Mouse (Mus musculus) gastrocnemius, adult 8-10 months (tissue): Measurements from ENCODE around the gene Pcolce2. TPM values are rescaled to one million over a fixed set of nuclear protein-coding genes. Genes with fewer than 3 reads are reported as not detected.
A peak's percentile ranks its signal among the peaks of the same experiment; 100 is the strongest.
"Not testable (repeated sequence)": the region's sequence is repeated elsewhere in the genome, so short reads cannot be mapped to it uniquely, and the experiment has no call there.

Experiments
- DNase-seq, 2 experiments: peaks; one replicate each; pipeline ENCODE4 v3.0.0; 2022; ENCODE audit warnings: low spot score in 2 of 2
- total RNA-seq, 4 experiments: library from RNA; stranded (reverse); gene quantifications; 2 replicates each; pipeline ENCODE4 v1.2.4; 2022

Pcolce2 gene
- total RNA-seq, result 1 to 10 TPM; 2.9 to 6.4 (median 5.8) TPM

DNA sequence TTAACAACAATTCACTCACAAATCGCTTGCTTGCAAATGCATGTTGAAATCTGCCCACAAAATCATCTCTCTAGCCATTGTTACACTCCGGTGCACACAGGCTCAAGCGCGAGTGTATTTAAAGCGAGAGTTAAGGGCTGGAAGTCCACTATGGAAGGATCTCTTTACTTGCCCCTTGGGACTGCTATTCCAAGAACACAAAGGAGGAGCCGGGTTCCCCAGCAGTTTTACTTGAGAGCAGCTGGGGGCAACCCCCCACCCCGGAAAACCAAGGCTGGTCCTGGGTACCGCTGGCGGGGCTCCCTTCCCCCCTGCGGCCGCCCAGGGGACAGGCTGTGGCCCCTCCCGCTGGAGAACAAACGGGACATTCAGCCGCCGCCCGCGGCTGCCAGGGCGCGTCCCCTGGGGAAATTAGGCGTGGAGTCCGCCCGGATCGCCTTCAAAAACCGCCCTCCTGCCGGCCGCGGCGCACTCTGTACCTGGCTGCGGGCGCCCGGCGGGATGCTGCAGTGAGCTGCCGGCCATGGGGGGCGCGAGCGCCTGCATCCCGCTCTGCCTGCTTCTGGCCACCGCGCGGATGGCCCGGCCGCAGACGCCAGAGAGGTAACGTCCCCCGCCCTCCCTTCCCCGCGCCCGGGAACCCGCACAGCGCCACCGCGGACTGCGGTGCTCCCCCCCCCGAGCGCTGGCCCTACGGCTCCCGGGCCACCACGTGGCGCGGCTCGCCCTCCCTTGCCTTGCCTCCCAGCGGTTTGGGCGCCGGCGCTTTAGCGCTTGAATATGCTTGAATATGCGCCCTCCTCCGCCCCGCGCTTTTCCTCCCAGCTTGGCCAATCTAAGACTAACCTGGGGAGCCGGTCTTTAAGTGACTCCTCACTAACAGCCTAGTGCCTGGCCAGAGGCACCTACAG is at the start of gene Pcolce2:
Pcolce2 (plus strand) TSS at position 331 of the 911 bp plus-strand sequence.
- DNase-seq, result peak; percentile 38 to 43

DNA sequence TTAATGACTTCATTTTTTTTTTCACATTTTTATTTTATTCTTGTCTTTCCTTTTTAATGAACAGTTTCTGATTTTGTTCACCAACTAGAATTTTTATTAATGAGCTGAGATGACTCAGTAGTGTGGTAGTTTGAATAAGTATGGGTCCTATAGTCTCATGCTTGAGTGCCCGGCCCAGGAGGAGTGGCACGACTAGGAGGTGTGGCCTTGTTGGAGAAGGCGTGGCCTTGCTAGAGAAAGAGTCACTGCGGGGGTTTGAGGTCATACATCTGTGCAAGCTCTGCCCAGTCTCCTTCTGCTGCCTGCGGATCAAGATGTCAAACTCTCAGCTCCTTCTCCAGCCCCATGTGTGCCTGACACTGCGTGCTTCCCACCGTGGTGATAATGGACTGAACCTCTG is 49.3 kb upstream of the Pcolce2 start:
- no peak for DNase-seq

DNA sequence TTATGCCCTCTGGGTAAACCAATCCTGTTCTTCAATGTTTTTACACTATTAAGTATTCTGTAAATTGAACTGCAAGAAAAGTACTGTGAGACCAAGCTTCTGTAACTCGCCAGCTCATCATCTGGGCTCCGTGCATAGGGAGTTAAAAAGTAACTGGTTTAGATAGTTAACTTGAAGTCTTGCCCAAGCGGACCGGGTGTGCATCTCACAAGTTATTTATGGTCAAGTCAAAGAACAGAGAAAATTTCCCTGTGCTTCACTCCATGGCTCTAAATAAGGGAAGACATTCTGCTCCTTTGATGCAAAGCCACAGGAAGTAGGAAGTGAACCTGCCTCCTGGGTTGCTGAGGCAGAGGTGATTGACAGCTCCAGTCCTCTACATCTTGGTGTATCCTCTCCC is 43.1 kb upstream of the Pcolce2 start:
- no peak for DNase-seq

DNA sequence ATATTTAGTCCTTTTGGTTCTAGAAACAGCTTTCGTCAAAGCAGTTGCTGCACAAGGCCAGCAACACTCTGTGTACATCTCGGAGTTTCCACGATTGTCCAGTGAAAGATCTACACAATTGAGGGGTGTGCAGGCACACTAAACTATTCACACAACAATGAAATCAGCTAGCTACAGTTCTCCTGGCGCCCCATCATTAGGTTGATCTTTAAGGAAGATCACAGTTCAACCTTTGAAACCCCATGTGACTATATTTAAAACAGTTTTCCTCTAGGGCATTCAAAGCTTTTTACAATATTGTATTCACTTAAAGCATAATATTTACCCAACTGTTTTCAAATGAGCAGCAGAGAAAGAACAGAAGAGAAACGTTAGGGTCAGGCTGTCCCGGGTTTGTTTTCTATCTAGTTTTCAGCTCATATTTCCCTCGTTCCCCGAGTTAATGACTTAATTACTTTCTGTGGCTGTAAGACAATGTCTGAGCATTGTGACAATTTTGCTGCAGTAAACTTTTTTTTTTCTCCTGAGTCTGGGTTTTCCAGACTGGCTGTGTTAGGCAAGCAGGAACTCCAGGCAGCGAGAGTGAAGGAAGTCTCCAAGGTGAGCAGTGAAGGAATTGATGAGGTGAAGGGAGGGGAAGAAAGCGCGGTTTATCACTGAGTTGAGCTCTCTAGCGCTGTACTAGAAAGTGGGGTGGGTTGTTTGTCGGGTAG is 39.8 kb upstream of the Pcolce2 start:
- no peak for DNase-seq

DNA sequence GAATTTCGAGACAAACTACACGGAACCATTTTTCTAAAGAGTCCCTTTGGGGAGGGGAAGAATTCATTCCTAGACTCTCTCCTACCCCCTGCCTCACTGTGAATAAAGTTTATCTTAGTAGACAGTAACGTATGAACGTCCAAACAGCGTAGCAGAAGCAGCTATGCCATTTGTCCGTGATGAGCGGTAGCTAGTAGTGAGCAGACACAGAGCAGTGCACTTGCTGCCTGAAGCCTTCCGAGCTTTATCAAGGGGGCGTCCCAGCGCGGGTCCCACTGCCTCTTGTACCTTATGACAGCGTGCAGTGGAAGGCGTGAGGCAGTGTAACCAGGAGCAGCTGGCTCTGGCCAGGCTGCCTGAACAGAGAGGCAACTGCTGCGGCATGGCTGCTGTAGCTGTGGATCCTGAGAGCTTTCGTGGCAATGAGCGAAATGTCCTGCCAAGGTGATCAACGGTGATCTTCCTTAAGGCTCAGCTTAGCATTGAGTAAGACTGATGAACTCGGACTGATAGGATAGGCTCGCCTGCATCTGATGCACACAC is 39.2 kb upstream of the Pcolce2 start:
- DNase-seq, result no peak

DNA sequence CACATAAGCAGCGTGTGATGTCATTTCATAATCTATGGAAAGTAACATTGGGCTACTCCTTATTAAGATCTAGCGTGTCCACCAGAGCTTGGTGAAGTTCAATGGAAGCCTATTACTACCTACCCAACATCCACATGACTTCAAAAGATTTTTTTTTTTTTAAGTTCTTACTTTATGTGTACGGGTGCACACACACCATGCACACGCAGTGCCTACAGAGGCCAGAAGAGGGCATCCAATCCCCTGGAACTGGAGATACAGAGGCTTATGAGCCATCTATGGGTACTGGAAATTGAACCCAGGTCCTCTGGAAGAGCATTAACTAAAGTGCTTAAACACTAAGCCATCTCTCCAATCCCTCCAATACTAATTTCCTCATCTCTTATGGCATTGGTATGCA is 38.0 kb upstream of the Pcolce2 start:
- DNase-seq, result no peak

DNA sequence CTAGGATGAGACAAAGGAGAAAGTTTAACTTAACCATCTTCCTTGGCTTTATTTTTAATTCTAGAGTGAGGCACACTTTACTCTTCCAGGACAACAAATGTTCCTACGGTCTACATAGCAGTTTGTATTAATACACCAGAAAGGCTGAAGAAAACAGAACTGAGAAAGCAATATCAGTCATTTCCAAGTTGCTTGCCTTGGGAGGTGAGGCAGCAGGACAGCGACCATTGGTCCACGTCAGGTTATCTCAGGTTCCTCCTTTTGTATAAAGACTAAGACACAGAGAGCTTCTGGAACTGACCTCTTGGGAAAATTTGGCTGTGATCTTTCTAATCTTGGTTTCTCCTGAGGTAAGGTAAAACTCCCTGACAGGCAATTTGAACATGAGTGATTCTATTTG is 34.6 kb upstream of the Pcolce2 start:
- no peak for DNase-seq

DNA sequence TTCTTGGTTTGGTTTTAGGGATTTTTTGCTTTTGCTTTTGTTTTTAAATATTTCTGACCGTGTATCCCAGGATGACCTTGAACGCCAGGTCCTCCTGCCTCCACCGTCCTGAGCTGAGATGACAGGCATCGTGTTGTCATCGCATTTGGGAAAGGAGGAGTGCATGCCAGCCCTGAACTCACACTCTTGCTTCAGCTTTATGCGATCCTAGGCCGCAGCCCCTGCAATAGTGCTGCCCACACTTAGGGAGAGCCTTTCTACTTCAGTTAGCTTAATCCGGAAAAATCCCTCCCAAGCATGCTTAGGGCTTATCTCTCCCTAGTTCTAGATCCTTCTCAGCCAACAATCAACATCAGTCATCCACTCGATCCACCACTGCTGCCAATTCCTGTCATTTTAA is 34.1 kb upstream of the Pcolce2 start:
- no peak for DNase-seq

DNA sequence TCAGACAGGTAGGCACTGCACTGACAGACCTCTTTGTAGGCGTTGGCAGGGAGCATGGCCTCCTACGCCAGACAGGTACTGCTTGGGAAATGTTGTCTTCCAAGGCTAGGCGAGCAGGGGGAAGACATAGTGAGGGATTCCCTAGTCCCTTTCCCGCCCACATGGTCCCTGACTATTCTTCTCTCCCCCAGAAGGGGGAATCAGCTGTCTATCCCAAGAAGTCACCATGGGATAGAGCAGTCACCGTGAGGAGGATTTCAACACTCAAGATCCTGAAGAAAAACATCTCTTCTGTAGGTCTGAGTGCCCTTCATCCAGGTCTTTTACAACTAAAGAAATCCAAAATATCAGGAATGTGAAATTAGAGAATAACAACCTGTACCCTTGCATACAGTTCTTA is 30.2 kb upstream of the Pcolce2 start:
- no peak for DNase-seq

DNA sequence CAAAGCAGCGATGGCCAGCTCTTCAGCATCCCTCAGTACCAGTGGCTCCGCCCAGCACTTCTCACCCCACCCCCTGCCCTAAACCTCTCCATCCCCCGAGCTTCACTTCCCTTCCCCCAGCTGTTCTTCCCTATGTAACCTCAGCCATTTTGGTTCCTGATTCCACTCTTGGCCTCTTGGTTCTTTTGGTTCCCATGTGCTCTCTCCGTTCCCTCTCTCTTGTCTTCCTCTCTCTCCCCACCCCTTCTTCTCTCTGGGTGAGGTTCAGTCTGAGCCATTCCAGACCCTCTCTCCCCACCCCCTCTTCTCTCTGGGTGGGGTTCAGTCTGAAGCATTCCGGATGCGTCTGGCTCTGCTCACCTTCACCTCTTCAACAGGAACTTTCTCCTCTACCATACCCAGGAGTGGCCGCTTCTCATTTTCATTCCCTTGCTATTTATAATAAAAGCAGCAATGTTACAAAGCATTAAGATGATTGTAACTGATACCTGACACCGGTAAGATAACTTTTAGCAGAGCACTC is 25.1 kb upstream of the Pcolce2 start:
- DNase-seq, result no peak

DNA sequence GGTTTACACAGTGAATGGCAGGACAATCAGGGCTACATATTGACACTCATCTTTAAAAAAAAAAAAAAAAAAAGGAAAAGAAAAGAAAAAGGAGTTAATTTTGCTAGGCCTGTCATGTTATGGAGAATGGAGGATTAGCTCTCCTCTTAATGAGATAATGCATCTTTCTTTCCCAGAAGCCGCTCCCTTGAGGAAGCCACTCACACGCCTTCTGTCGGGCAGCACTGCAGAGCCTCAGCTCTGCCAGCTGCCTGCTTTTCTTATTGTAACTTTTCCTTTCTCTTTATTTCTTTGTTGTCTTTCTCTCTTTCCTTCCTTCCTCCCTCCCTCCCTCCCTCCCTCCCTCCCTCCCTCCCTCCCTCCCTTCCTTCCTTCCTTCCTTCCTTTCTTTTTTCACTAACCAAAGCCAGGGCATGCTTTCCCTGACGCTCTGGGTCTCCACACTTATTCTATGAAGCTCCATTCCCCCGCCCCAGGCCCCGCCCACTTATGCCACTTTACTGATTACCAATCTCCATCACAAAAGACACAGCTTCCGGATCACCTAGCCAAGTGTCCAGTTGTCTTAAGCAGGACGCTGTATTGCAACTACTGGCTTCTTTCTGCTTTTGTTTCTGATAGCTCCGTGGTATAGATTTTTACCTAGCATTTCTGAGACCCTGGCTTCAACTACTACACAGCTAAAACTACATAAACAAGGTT is 23.8 kb upstream of the Pcolce2 start:
- DNase-seq, result no peak

DNA sequence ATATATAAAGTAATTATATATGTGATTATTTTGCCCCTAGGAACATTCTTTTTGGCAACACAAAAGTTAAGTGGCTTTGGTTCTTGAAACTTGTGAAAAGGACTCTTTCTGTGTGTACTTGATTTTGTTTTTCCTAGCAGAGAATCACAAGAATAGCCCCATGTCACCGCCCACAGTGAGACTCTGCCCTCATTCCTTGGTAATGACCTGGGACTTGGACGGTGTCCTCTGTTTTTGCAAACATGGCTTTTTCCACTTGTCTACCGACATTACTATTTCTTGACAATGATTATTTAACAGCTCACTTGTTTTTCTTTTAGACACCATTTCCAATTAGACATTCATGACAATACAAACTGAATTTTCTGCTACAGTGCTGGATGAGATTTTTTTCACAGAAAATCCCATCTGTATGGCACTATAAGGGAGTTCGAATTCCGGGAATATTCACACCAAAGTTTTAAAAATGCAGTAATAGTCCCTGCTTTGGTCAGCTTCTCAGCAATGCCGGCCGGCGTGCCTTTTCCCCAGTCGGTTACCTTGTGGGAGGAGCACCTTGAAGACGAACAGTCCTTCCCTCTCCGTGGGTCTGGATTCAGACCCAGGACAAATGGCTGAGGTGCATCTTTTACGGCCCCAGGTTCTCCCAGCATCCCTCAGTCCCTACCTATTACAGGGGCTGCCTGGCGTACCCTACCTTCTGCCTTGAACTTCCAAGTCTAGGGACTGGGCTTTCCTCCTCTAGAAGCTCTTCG is 22.4 kb upstream of the Pcolce2 start:
- DNase-seq, result peak; percentile 11 to 26

DNA sequence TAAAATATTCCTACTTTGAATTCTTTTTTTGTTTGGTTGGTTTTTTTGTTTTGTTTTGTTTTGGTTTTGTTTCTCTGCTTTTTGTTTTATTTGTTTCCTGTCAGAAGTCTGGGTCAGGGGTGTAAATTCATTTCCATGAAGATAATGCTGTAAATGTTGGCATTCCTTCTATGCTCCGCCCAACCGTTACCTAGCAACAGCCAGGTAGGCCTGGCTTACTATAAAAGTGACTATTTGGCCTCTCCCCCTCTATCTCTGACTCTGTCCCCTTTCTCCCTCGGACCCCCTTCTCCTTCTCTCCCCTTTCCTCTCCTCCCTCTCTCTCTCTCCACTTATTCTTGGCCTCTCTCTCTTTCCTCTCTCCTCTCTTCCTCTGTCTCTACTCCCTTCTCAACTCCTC is 21.4 kb upstream of the Pcolce2 start:
- no peak for DNase-seq

DNA sequence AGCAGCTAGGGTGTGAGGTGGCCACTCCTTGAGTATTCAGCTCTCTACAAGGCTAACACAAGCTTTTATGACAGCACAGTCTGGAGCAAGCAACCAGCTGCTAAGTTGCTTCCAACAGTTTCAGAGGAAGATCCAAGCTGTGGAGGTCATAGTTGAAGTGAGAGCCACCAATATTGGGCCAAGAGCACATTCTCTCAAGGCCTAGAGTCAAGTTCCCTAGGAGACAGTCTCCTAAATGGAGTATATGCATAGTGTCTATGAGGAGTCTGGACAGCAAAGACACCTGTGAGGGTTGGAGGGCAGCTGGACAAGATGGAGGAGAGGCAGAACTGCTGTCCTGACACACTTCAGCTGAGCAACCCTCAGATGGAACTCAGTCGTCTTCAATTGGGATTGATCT is 18.8 kb upstream of the Pcolce2 start:
- DNase-seq, result no peak

DNA sequence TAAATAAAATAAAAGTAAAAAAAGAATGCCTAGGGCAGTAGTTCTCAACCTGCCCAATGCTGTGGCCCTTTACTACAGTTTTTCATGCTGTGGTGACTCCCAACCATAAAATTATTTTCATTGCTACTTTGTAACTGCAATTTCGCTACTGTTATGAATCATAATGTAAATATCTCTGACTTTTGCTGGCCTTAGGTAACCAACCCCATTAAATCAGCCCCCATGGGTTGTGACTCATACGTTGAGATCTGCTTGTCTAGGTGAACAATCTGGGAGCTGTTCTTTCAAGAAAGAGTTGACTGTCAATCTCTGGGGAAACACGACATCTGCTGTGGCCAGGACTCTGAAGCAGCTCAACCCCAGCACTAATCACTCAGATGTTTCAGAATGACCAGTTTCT is 13.3 kb upstream of the Pcolce2 start:
- DNase-seq, result no peak

DNA sequence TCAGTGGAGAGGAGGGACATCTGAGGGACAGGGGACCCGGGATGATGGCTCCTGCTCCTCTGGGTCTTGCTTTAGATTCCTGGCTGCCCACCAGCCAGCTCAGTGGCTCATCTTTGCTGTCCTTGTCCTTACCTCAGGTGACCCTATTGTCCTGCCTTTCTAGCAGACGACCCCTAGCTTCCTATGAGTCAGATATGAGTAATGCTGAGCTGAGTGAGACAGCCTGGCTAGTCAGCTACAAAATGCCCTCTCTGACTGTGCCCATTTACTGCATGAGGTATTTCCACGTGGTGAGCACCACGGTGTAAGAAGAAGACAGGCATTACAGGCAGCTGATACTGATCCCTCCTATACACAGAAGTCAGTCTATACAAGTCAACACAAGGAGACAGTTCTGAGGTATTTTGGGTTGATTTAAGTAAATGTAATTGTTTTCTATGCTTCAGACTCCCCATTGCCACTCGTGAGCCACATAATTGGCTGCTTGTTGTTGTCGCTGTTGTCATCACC is 8.9 kb upstream of the Pcolce2 start:
- no peak for DNase-seq

DNA sequence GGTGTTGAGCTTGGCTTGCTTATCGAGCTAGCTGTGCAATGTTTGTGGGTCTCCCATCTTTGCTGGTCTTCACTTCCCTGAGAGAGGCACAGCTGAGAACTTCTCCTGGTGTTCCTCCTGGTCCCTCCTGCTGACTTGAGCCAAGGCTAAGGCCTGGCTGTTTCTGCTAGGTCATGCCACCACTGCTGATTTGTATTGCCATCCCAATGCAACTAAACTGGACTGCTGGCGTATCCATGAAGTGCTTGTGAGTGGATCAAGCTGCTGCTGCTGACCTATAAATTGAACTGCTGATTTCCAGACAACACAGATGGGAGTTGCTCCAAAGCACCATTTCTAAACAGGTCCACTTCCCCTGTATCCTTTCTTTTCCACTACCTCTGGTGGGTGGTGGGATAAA is 7.8 kb upstream of the Pcolce2 start:
- not testable (repeated sequence) for DNase-seq

DNA sequence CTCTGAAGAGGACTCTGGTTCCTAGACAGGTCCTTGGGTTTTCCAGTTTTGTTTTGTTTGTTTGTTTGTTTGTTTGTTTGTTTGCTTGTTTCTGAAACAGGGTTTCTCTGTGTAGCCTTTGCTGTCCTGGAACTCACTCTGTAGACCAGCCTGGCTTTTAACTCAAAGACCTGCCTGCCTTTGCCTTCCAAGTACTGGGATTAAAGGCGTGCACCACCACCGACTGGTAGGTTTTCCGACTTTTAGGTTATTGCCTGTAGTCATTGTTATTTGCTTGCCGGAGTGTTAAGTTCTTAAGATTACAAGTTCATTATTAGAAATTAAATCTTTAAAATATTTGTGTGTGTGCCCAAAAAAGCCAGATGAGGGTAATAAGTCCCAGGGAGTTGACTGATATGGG is 1.0 kb upstream of the Pcolce2 start:
- no peak for DNase-seq

DNA sequence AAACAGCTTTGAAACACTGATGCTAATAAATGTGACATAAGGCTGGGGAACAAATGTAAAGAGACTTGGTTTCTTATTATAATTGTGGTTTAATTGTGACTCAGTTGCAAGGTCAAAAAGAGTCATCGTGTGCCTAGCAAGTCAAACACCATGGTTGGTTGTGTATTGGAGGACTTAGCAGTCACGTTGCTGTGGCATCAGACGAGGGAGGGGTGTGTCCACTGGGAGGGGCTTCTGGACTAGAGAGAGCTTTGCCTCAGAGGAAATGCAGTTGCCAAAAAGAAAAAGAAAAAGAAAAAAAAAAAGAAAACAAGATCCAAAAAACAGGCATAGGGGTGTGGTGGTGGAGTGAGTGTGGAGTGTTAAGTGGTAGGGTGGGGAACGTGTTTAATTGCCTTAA is 2.5 kb downstream of the Pcolce2 start:
- DNase-seq, result peak in 1 of 2 experiments; percentile 36

DNA sequence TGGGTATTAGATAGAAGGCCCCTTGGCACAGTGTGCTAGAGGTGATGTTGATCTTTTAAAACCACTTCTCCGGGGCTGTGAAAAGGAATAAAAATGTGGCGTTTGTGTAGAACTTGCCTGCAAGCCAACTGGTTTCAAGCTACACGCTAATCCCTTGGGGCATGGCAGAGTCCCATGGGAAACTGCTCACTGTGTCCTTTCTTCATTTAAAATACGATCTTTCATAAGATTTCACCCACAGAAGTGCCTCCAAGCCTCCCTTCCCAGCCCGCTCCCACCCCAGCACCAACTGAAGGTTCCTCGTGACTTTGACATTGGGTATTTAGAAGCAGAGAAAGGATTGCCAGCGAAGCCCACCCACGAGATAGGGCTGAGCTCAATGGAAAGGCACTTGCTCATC is 8.5 kb downstream of the Pcolce2 start:
- DNase-seq, result no peak

DNA sequence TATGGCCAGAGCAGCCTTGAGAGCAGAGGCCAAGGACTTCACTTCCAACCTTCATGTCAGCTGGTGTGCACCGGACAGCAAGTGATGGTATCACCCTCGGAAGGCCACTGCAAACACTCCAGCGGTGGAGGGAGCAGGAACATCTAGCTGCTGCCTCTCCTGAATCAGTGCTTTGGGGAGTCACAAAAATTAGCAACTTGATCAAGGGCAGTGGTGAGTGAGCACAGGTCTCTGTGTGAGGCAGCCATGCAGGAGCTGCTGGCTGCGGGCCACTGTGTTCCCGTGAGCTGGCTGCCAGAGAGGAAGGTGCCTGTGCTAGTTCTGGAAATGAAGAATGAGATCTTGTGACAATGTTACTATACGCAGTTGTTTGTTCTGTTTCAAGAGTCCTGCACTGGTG is 16.0 kb downstream of the Pcolce2 start:
- no peak for DNase-seq
